Mouse (Mus musculus) hindbrain, embryonic 11.5 days (tissue): ENCODE results near the gene Wasl. TPM values are rescaled to one million over a fixed set of nuclear protein-coding genes. Genes with fewer than 3 reads are reported as not detected.

Experiments used
- ATAC-seq: fragments of 200-750 bp; cut with Nextera tagmentation; 2 replicates; pipeline ENCODE4 v1.8.0; 2017; ENCODE audit warnings: mild to moderate bottlenecking, moderate TSS enrichment, moderate library complexity; ENCODE audit not compliant: low FRiP score
- DNase-seq: peaks from one replicate; pipeline ENCODE4 v3.0.0-alpha.2; 2015; ENCODE audit warnings: low spot score
- H3K27ac ChIP-seq: fragments of 300-500 bp; sonication (generic); 2 replicates; pipeline ENCODE4 v1.5.1; 2014; ENCODE audit warnings: mild to moderate bottlenecking, low read depth, low read length
- H3K27me3 ChIP-seq: fragments of 300-500 bp; sonication (generic); 2 replicates; pipeline ENCODE4 v1.6.1; 2014; ENCODE audit warnings: mild to moderate bottlenecking, low read length, moderate library complexity, mixed read lengths; ENCODE audit not compliant: control insufficient read depth, insufficient read depth
- H3K36me3 ChIP-seq: fragments of 300-500 bp; sonication (generic); 2 replicates; pipeline ENCODE4 v1.6.1; 2014; ENCODE audit warnings: mild to moderate bottlenecking, low read length, moderate library complexity, mixed read lengths; ENCODE audit not compliant: control insufficient read depth, insufficient read depth
- H3K4me1 ChIP-seq: fragments of 300-500 bp; sonication (generic); replicated peaks from 2 replicates; pipeline ENCODE4 v1.6.1; 2014; ENCODE audit warnings: low read length, mixed read lengths; ENCODE audit not compliant: control insufficient read depth, insufficient read depth
- H3K4me2 ChIP-seq: fragments of 300-500 bp; sonication (generic); replicated peaks from 2 replicates; pipeline ENCODE4 v1.6.1; 2014; ENCODE audit warnings: mild to moderate bottlenecking, low read depth, low read length
- H3K4me3 ChIP-seq: fragments of 300-500 bp; sonication (generic); 2 replicates; pipeline ENCODE4 v1.5.1; 2014; ENCODE audit warnings: low read depth, low read length
- H3K9ac ChIP-seq: fragments of 300-500 bp; sonication (generic); 2 replicates; pipeline ENCODE4 v1.6.1; 2014; ENCODE audit warnings: low read depth, low read length
- H3K9me3 ChIP-seq: fragments of 300-500 bp; sonication (generic); 2 replicates; pipeline ENCODE4 v1.6.1; 2016; ENCODE audit warnings: low read length; ENCODE audit not compliant: control insufficient read depth
- WGBS: fragments of 180-500 bp; shearing (Covaris S2); extraction: QIAGEN DNeasy Blood & Tissue Kit; methylation state at CpG from one replicate; pipeline ENCODE4 v1.1.7; 2014; 5-methylcytosine and 5-hydroxymethylcytosine counted together
- polyA plus RNA-seq: library from polyadenylated mRNA; unstranded; fragments of >200 nt; fragmentation: Nextera tagmentation; extraction: Ambion mirVana; gene quantifications from 2 replicates; pipeline ENCODE4 v1.2.1, GENCODE M21; 2014

Wasl gene
- polyA plus RNA-seq, 1 experiment from 2014 or later, result 62.1 TPM

DNA sequence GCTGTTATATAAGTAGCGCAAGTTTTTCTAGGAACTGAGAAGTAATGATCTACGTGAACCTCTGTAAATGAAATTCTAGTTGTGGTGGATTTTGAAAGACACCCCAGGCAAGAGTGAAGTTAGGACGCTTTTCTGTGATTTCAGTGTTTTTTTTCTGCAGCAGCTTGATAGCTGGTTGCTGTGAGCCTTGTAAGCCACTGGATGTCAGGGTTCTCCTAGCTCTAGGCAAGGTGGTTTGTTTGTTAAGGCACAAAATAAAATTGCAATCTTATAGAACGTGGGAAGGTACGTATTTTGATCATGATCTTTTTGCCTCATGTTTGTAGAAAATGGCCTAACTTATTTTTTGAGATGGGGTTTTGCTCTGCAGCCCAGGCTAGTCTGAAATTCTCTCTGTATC, 95.8 kb downstream of the Wasl start:
- 85% methylated on average over 5 of the region's 5 CpGs for WGBS
- Histone ChIP-seq H3K4me1 (no peaks in the 10 kb centered on the region), H3K9me3 (no peaks in the 10 kb centered on the region)

DNA sequence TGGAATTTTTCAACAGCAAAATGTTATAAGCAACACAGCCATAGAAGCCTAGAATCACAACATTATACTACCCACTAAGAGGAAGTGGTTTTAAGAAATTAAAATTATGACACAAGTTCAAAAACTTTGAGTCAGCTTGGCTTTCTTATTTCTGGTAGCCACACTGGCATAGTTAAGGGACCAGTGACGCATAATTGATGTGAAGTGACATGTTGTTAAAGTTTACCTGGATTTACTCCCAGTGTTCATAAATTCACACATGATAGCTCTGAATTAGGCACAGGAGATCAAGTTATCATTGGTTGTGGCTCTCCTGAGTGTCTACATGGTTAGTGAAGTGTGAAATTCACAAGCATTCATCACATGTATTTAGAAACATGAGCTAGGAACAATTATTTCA, 99.9 kb downstream of the Wasl start:
- Histone ChIP-seq H3K4me2 (no peak overlapping the region), H3K9me3 (no peaks in the 10 kb centered on the region), H3K4me3 (no peak overlapping the region), H3K4me1 (no peaks in the 10 kb centered on the region), H3K9ac (no peak overlapping the region), H3K27me3 (no peaks in the 10 kb centered on the region), H3K27ac (no peak overlapping the region), H3K36me3 (no peaks in the 10 kb centered on the region)
- WGBS, result 98% methylated on average over 1 of the region's 1 CpGs
- DNase-seq (no peak), ATAC-seq (no peak)

More for the DNA sequence above, 95.8 kb downstream of the Wasl start:
- H3K9ac ChIP-seq, result no peak overlapping the region
- H3K27me3 ChIP-seq, result no peaks in the 10 kb centered on the region
- ATAC-seq, result no peak
- DNase-seq, result no peak
- no peak overlapping the region for H3K27ac ChIP-seq
- H3K36me3 ChIP-seq, result no peaks in the 10 kb centered on the region
- no peak overlapping the region for H3K4me2 ChIP-seq
- no peak overlapping the region for H3K4me3 ChIP-seq

DNA sequence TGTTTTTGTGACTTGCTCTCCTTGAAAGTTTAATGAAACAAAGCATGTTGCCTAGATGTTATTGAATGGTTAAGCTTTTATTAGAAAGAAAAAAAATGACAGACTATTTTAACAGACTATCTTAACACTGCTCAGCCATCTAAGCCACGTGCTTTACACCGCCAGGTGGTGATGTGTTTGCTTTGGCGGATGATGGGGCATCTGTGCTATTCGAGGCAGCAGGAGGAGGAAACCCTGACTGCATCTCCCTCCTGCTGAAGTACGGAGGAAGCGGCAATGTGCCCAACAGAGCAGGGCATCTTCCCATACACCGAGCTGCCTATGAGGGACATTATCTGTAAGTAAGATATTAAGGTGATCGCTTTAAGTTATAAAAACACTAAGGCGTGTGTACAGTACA, 100.7 kb downstream of the Wasl start:
- Histone ChIP-seq H3K4me2 (no peak overlapping the region), H3K4me3 (no peak overlapping the region), H3K27me3 (no peaks in the 10 kb centered on the region), H3K4me1 (no peaks in the 10 kb centered on the region), H3K9ac (no peak overlapping the region), H3K36me3 (no peaks in the 10 kb centered on the region), H3K27ac (no peak overlapping the region), H3K9me3 (no peaks in the 10 kb centered on the region)
- DNase-seq (no peak), ATAC-seq (no peak)
- 77% methylated on average over 9 of the region's 9 CpGs for WGBS

Other genes with a start within 250 kb of the Wasl start
- gene Iqub, start 149.9 kb downstream of the Wasl start, polyA plus RNA-seq, result 1.4 and 2.6 TPM in 2 replicates
- gene Ndufa5, start 137.0 kb downstream of the Wasl start, polyA plus RNA-seq, result 255 and 274 TPM in 2 replicates
- gene Asb15, start 136.9 kb downstream of the Wasl start, polyA plus RNA-seq, result not detected in 2 replicates
- 0.07 TPM in 1 of 2 replicates, not detected in the other for gene Lmod2, start 67.2 kb downstream of the Wasl start, polyA plus RNA-seq
- not detected in 2 replicates for gene Hyal6, start 68.2 kb upstream of the Wasl start, polyA plus RNA-seq
- not detected in 2 replicates for gene Hyal4, start 83.3 kb upstream of the Wasl start, polyA plus RNA-seq
- not detected in 2 replicates for gene Spam1, start 126.2 kb upstream of the Wasl start, polyA plus RNA-seq
- gene Hyal5, start 193.0 kb upstream of the Wasl start, polyA plus RNA-seq, result not detected in 2 replicates